Comparison of ENCODE assay signal across 8 mouse cellular contexts in genomic region chr12:112977156-112977555, GRCm38 (mm10). TPM values are rescaled to one million over a fixed set of nuclear protein-coding genes. Genes with fewer than 3 reads are reported as not detected.
A peak's percentile ranks its signal among the peaks of the same experiment; 100 is the strongest.
DNase-seq lines count a peak whose midpoint lies in the region; ATAC-seq and TF ChIP-seq lines count a peak whose summit lies in the region.

No protein-coding gene starts in this region.

- H3K9ac ChIP-seq in lung, postnatal 0 days (replicated peaks; ENCODE audit: low read depth): peak overlapping the region; percentile 64

- no peaks in the 10 kb centered on the region for H3K4me1 ChIP-seq in lung, postnatal 0 days (ENCODE audit: insufficient read depth, low read depth, low read length)
- H3K4me1 ChIP-seq in limb, embryonic 10.5 days: peaks cover 27% of the 10 kb centered on the region
- peaks cover 7% of the 10 kb centered on the region for H3K4me1 ChIP-seq in small intestine, adult 2 months (ENCODE audit: control insufficient read depth, insufficient read depth, insufficient read length, low read length)

- DNase-seq in cerebellum, adult 18-20 months: peak; percentile 35 to 48
- DNase-seq in cerebellum, postnatal 4 days (ENCODE audit: low spot score in 2 of 2): no peak
- DNase-seq in lung, postnatal 0 days (ENCODE audit: low spot score): no peak
- no peak for DNase-seq in lung, postnatal 4 days
- DNase-seq in limb, embryonic 10.5 days (ENCODE audit: low spot score): no peak
- DNase-seq in adrenal gland, adult (ENCODE audit: inconsistent age in 2 of 2, low spot score in 1 of 2): no peak
- DNase-seq in frontal cortex, postnatal 25 days (ENCODE audit: low spot score in 2 of 2): no peak

- H3K4me2 ChIP-seq in lung, postnatal 0 days (replicated peaks; ENCODE audit: low read depth, low read length): peak overlapping the region; percentile 81

- no peak for TF ChIP-seq EP300 in lung, postnatal 0 days (IDR thresholded peaks at IDR 0.05)

- TF ChIP-seq CTCF in lung, postnatal 0 days (IDR thresholded peaks at IDR 0.05): no peak
- no peak for TF ChIP-seq CTCF in small intestine, adult 2 months (IDR thresholded peaks at IDR 0.05; ENCODE audit: extremely low read depth, insufficient read length, insufficient replicate concordance, low read depth, low read length)

- no peak for ATAC-seq in lung, postnatal 0 days

- no peaks in the 10 kb centered on the region for H3K9me3 ChIP-seq in lung, postnatal 0 days (ENCODE audit: low read length)
- H3K9me3 ChIP-seq in limb, embryonic 10.5 days (replicated peaks): no peaks in the 10 kb centered on the region

- H3K4me3 ChIP-seq in lung, postnatal 0 days (ENCODE audit: low read depth, low read length): peak overlapping the region; percentile 76
- peak overlapping the region; percentile 90 for H3K4me3 ChIP-seq in limb, embryonic 10.5 days
- H3K4me3 ChIP-seq in small intestine, adult 2 months (ENCODE audit: low read depth, low read length): peak overlapping the region; percentile 78

- WGBS in lung, postnatal 0 days: 40% methylated on average over 12 of the region's 12 CpGs
- 46% methylated on average over 12 of the region's 12 CpGs for WGBS in limb, embryonic 10.5 days
- WGBS in small intestine, adult 2 months: 33% methylated on average over 12 of the region's 12 CpGs

- peak overlapping the region; percentile 92 for H3K27ac ChIP-seq in lung, postnatal 0 days (ENCODE audit: low read length)
- peak overlapping the region; percentile 95 for H3K27ac ChIP-seq in limb, embryonic 10.5 days
- H3K27ac ChIP-seq in small intestine, adult 2 months (ENCODE audit: insufficient read depth, low read depth, low read length): peak overlapping the region; percentile 76

- no peaks in the 10 kb centered on the region for H3K27me3 ChIP-seq in lung, postnatal 0 days (replicated peaks; ENCODE audit: insufficient read depth, low read length)
- H3K27me3 ChIP-seq in limb, embryonic 10.5 days (ENCODE audit: low read depth, poor library complexity, severe bottlenecking): no peaks in the 10 kb centered on the region
- no peaks in the 10 kb centered on the region for H3K27me3 ChIP-seq in small intestine, adult 2 months (ENCODE audit: control insufficient read depth, insufficient read depth, low read length)

- H3K36me3 ChIP-seq in lung, postnatal 0 days (ENCODE audit: insufficient read depth, low read length): peaks cover 41% of the 10 kb centered on the region
- peaks cover 79% of the 10 kb centered on the region for H3K36me3 ChIP-seq in limb, embryonic 10.5 days
- peaks cover 29% of the 10 kb centered on the region for H3K36me3 ChIP-seq in small intestine, adult 2 months (ENCODE audit: control insufficient read depth, insufficient read depth, low read length)

- no peak for TF ChIP-seq POLR2A in small intestine, adult 2 months (IDR thresholded peaks at IDR 0.05; ENCODE audit: low read depth, low read length)

RNA-seq across cellular contexts. Expression of gene Btbd6, which starts 0.9 kb away (rescaled TPM):
- polyA plus RNA-seq in lung, postnatal 0 days (2015; fragmentation: Nextera tagmentation; extraction: Ambion mirVana): 20.2 and 23.4 TPM in 2 replicates
- polyA plus RNA-seq in limb, embryonic 10.5 days (2016; fragmentation: Nextera tagmentation; extraction: Ambion mirVana): 25.6 and 27.9 TPM in 2 replicates
- polyA plus RNA-seq in small intestine, adult 2 months (2012; rRNA removed): 116 and 206 TPM in 2 replicates

RNA-seq across cellular contexts. Expression of gene Brf1, which starts 23.3 kb away (rescaled TPM):
- polyA plus RNA-seq in lung, postnatal 0 days (2015; fragmentation: Nextera tagmentation; extraction: Ambion mirVana): 38.8 and 44.9 TPM in 2 replicates
- polyA plus RNA-seq in limb, embryonic 10.5 days (2016; fragmentation: Nextera tagmentation; extraction: Ambion mirVana): 53.5 and 65.9 TPM in 2 replicates
- polyA plus RNA-seq in small intestine, adult 2 months (2012; rRNA removed): 43.7 and 95.6 TPM in 2 replicates

RNA-seq across cellular contexts. Expression of gene Nudt14, which starts 35.2 kb away (rescaled TPM):
- 101 TPM in 2 replicates for polyA plus RNA-seq in lung, postnatal 0 days (2015; fragmentation: Nextera tagmentation; extraction: Ambion mirVana)
- 76.7 and 79.7 TPM in 2 replicates for polyA plus RNA-seq in limb, embryonic 10.5 days (2016; fragmentation: Nextera tagmentation; extraction: Ambion mirVana)
- 40.8 and 42.4 TPM in 2 replicates for polyA plus RNA-seq in small intestine, adult 2 months (2012; rRNA removed)

RNA-seq across cellular contexts. Expression of gene Pacs2, which starts 37.2 kb away (rescaled TPM):
- polyA plus RNA-seq in lung, postnatal 0 days (2015; fragmentation: Nextera tagmentation; extraction: Ambion mirVana): 6.8 and 9.5 TPM in 2 replicates
- polyA plus RNA-seq in limb, embryonic 10.5 days (2016; fragmentation: Nextera tagmentation; extraction: Ambion mirVana): 11.7 and 11.8 TPM in 2 replicates
- 16.0 and 27.0 TPM in 2 replicates for polyA plus RNA-seq in small intestine, adult 2 months (2012; rRNA removed)

RNA-seq across cellular contexts. Expression of gene Jag2, which starts 47.6 kb away (rescaled TPM):
- polyA plus RNA-seq in lung, postnatal 0 days (2015; fragmentation: Nextera tagmentation; extraction: Ambion mirVana): 6.0 and 7.7 TPM in 2 replicates
- 3.5 and 4.5 TPM in 2 replicates for polyA plus RNA-seq in limb, embryonic 10.5 days (2016; fragmentation: Nextera tagmentation; extraction: Ambion mirVana)
- 6.2 and 9.1 TPM in 2 replicates for polyA plus RNA-seq in small intestine, adult 2 months (2012; rRNA removed)

Comparison
In these comparisons a context has a peak if more than half of its experiments do, and no peak if none do; other contexts are left out.
1. DNase-seq: peak in cerebellum, adult 18-20 months (2 of 2); none in cerebellum, postnatal 4 days (0 of 2), lung, postnatal 0 days (single experiment), lung, postnatal 4 days (0 of 2), limb, embryonic 10.5 days (single experiment), adrenal gland, adult (0 of 2) and frontal cortex, postnatal 25 days (0 of 2).
2. Peak in every context shown above with its lines, with median percentiles within 50 percentile points of each other: H3K27ac ChIP-seq and H3K4me3 ChIP-seq.